Mouse (Mus musculus) heart, embryonic 14.5 days (tissue): ENCODE measurements around the gene Arhgap9. TPM values are rescaled to one million over a fixed set of nuclear protein-coding genes. Genes with fewer than 3 reads are reported as not detected.

Experiments used
- ATAC-seq: fragments of 200-750 bp; cut with Nextera tagmentation; 2 replicates; pipeline ENCODE4 v1.8.0; 2017; ENCODE audit warnings: low read depth, moderate TSS enrichment; ENCODE audit not compliant: insufficient number of reproducible peaks, insufficient read depth, low FRiP score
- H3K27ac ChIP-seq, 2 experiments: fragments of 200-500 bp in 1 of 2; fragments of 300-500 bp in 1 of 2; sonication (generic) in 1 of 2; replicated peaks in 1 of 2; 2 replicates each; pipeline ENCODE4 v1.5.1; 2012 to 2014; ENCODE audit warnings: low read depth in 2 of 2, low read length in 2 of 2, control low read depth in 1 of 2, mild to moderate bottlenecking in 1 of 2, mixed read lengths in 1 of 2; ENCODE audit not compliant: control insufficient read depth in 1 of 2, insufficient read depth in 1 of 2
- H3K27me3 ChIP-seq: fragments of 300-500 bp; sonication (generic); 2 replicates; pipeline ENCODE4 v1.6.1; 2014; ENCODE audit warnings: mild to moderate bottlenecking, low read length, control low read depth; ENCODE audit not compliant: control insufficient read depth, insufficient read depth
- H3K36me3 ChIP-seq: fragments of 300-500 bp; sonication (generic); 2 replicates; pipeline ENCODE4 v1.6.1; 2014; ENCODE audit warnings: mild to moderate bottlenecking, control low read depth, low read length, mixed read lengths; ENCODE audit not compliant: control insufficient read depth, insufficient read depth
- H3K4me1 ChIP-seq, 2 experiments: fragments of 200-500 bp in 1 of 2; fragments of 300-500 bp in 1 of 2; sonication (generic) in 1 of 2; 2 replicates each; pipeline ENCODE4 v1.6.1; 2012 to 2014; ENCODE audit warnings: low read length in 2 of 2, control low read depth in 1 of 2, mixed read lengths in 1 of 2; ENCODE audit not compliant: control insufficient read depth in 2 of 2, insufficient read depth in 2 of 2
- H3K4me2 ChIP-seq: fragments of 300-500 bp; sonication (generic); 2 replicates; pipeline ENCODE4 v1.6.1; 2014; ENCODE audit warnings: mild to moderate bottlenecking, low read length
- H3K4me3 ChIP-seq, 2 experiments: fragments of 200-500 bp in 1 of 2; fragments of 300-500 bp in 1 of 2; sonication (generic) in 1 of 2; 2 replicates each; pipeline ENCODE4 v1.5.1; 2012 to 2014; ENCODE audit warnings: low read length in 2 of 2, mild to moderate bottlenecking in 2 of 2, control low read depth in 1 of 2, low read depth in 1 of 2, moderate library complexity in 1 of 2; ENCODE audit not compliant: control insufficient read depth in 1 of 2, insufficient read depth in 1 of 2
- H3K9ac ChIP-seq: fragments of 300-500 bp; sonication (generic); 2 replicates; pipeline ENCODE4 v1.6.1; 2014; ENCODE audit warnings: mild to moderate bottlenecking, low read length
- H3K9me3 ChIP-seq: fragments of 300-500 bp; sonication (generic); 2 replicates; pipeline ENCODE4 v1.6.1; 2016; ENCODE audit warnings: low read length, control low read depth; ENCODE audit not compliant: control insufficient read depth
- WGBS: fragments of 180-500 bp; shearing (Covaris S2); extraction: QIAGEN DNeasy Blood & Tissue Kit; methylation state at CpG from one replicate; pipeline ENCODE4 v1.1.7; 2014; 5-methylcytosine and 5-hydroxymethylcytosine counted together
- polyA plus RNA-seq: library from polyadenylated mRNA; unstranded; fragments of >200 nt; fragmentation: Nextera tagmentation; extraction: Ambion mirVana; gene quantifications from 2 replicates; pipeline ENCODE4 v1.2.1, GENCODE M21; 2014

Gene Arhgap9
- polyA plus RNA-seq, 1 experiment from 2014 or later, result 1.3 TPM

- Histone ChIP-seq H3K9ac (no peak overlapping the region), H3K27me3 (peaks cover 34% of the 10 kb centered on the region), H3K36me3 (no peaks in the 10 kb centered on the region), H3K4me2 (no peak overlapping the region), H3K4me3 (no peak overlapping the region), H3K9me3 (no peaks in the 10 kb centered on the region), H3K27ac (no peak overlapping the region), H3K4me1 (peaks cover 9 to 15% of the 10 kb centered on the region in 2 experiments; a peak in 3 of 4 replicates)
- WGBS, result 54% methylated on average over 5 of the region's 5 CpGs
- ATAC-seq, result no peak
Measured at GRCm38 (mm10) chr10:127336952-127337351, 15.2 kb downstream of the Arhgap9 start.

GRCm38 (mm10) chr10:127337536-127338099 lies 15.9 kb downstream of the Arhgap9 start:
- Histone ChIP-seq H3K27me3 (peaks cover 30% of the 10 kb centered on the region), H3K4me1 (peaks cover 11 to 15% of the 10 kb centered on the region in 2 experiments; a peak in 3 of 4 replicates), H3K4me2 (no peak overlapping the region), H3K36me3 (no peaks in the 10 kb centered on the region), H3K27ac (no peak overlapping the region), H3K9ac (no peak overlapping the region), H3K9me3 (no peaks in the 10 kb centered on the region), H3K4me3 (no peak overlapping the region)
- WGBS, result 77% methylated on average over 6 of the region's 6 CpGs
- ATAC-seq, result no peak

DNA sequence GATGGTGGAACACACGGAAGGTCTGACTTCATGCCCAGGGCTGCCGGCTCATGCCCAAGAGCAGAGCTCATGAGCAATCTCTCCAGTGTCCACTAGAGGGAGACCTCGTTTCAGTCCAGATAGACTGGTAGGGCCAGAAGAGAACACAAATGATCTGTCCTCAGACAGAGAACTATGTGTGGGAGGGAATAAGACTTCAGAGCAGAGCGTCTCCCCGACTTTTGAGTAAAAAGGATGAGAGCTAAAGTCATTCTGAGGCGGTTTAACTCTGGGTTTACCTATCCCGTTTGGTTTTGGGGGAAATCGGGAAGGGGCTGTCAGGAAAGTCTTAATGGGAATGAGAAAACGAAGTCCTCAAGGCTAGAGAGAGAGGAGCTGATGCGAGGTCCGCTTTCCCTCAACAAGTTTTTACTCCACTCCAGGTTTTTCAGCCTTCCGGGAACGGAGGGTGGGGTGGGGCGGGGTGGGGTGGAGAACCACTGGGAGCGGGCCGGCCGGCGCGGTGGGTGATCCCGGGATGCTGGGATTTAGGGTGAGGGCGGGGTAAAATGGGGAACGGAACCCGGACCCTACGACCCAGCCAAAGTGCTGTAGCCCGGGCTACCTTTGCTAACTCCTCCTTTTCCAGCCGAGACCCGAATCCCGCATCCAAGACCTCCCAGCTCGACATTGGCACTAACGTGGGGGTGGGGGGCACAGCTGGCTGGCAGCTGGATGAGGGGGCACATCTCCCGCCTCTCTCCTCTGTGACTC lies 17.3 kb downstream of the Arhgap9 start:
- WGBS, result under 1% methylated on average over 29 of the region's 31 CpGs

GRCm38 (mm10) chr10:127339683-127340576 lies 18.2 kb downstream of the Arhgap9 start:
- Histone ChIP-seq H3K27ac (no peak overlapping the region), H3K4me3 (peak overlapping the region; percentile 42 to 46), H3K9me3 (peaks cover under 1% of the 10 kb centered on the region; the same call in 1 of the 2 replicates), H3K36me3 (no peaks in the 10 kb centered on the region), H3K27me3 (peaks cover 30% of the 10 kb centered on the region), H3K4me2 (peak overlapping the region; percentile 95), H3K4me1 (peaks cover 11 to 15% of the 10 kb centered on the region in 2 experiments; a peak in 3 of 4 replicates), H3K9ac (peak overlapping the region; percentile 51)
- no peak for ATAC-seq
- under 1% methylated on average over 41 of the region's 42 CpGs for WGBS

More for the DNA sequence above, 17.3 kb downstream of the Arhgap9 start:
- ATAC-seq, result peak; percentile 44; the same call in 1 of the 2 replicates
- Histone ChIP-seq H3K27ac (no peak overlapping the region), H3K4me1 (peaks cover 11 to 15% of the 10 kb centered on the region in 2 experiments; a peak in 3 of 4 replicates), H3K4me3 (peak overlapping the region; percentile 42 to 46), H3K4me2 (peak overlapping the region; percentile 95), H3K36me3 (no peaks in the 10 kb centered on the region), H3K27me3 (peaks cover 30% of the 10 kb centered on the region), H3K9ac (peak overlapping the region; percentile 51), H3K9me3 (no peaks in the 10 kb centered on the region)

DNA sequence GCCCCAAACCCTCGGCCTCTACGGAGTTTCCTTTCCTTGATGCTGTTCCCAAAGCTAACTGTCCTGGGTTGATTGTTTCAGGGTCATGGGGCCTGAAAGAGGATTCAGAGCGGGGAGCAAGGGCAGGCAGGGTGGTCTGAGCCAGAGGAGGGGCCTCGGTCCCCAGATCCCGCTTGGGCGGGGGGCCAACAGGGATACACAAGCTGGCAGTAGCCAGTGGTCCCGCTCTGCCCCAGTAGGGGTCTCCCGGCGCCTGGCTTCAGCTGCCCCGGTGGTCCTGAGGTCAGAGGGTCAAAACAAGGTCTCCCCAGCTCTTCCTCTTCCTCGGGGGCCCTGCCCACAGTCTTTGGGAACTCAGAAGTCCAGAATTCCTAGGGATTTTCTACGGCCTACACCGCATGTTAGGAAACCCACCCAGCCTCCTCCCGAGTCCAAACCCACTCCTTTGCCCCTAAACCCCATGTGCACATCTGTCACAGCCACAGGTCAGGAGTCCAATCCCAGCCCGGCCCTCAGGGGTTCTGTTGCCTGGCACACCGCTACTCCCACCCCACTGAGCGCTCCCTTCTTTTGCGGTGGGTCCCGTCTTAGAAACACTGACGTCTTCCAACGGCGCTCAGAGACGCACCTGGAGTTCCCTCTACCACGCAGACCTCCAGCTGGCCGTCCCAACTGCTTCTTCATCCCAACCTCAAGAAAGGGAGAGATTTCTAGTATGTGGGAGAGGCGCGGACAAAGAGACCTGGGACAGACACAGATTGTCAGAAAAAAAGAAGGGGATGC lies 19.0 kb downstream of the Arhgap9 start:
- WGBS, result under 1% methylated on average over 25 of the region's 27 CpGs
- H3K4me2 ChIP-seq, result peak overlapping the region; percentile 95
- ATAC-seq, result no peak
- no peaks in the 10 kb centered on the region for H3K36me3 ChIP-seq
- H3K9me3 ChIP-seq, result peaks cover 3% of the 10 kb centered on the region; the same call in 1 of the 2 replicates
- no peak overlapping the region for H3K27ac ChIP-seq
- no peak overlapping the region; the same call in 1 of the 2 replicates for H3K9ac ChIP-seq
- H3K4me3 ChIP-seq, result peak overlapping the region; percentile 11 to 42; a peak in 3 of 4 replicates
- H3K27me3 ChIP-seq, result peaks cover 30% of the 10 kb centered on the region
- peaks cover 11 to 15% of the 10 kb centered on the region in 2 experiments; a peak in 3 of 4 replicates for H3K4me1 ChIP-seq

DNA sequence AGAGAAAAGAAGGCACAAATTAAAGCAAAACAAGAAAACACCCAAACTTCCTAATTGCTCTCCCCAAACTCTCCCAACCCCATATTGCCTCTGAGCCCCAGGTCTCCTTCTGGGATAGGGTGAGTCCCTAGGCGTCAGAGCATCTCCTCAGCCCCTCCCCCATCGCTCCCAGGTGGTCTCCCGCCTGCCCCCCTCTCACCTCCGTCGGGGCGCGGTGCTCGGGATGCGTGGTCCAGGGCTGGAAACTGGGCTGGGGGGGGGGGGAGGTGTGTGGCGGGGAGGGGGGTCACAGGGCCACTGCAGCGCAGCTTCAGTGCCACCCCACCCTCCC lies 19.6 kb downstream of the Arhgap9 start:
- 1% methylated on average over 9 of the region's 11 CpGs for WGBS
- Histone ChIP-seq H3K9me3 (peaks cover 3% of the 10 kb centered on the region; the same call in 1 of the 2 replicates), H3K4me1 (peaks cover 11 to 15% of the 10 kb centered on the region in 2 experiments; a peak in 3 of 4 replicates), H3K27me3 (peaks cover 30% of the 10 kb centered on the region), H3K4me2 (peak overlapping the region; percentile 75), H3K4me3 (peak overlapping the region; percentile 38 to 39; a peak in 3 of 4 replicates), H3K27ac (no peak overlapping the region), H3K36me3 (no peaks in the 10 kb centered on the region), H3K9ac (peak overlapping the region; percentile 27; the same call in 1 of the 2 replicates)
- no peak for ATAC-seq
